19 mouse cellular contexts compared by ENCODE assay signal in genomic region chr15:78170708-78171107, GRCm38 (mm10). TPM values are rescaled to one million over a fixed set of nuclear protein-coding genes. Genes with fewer than 3 reads are reported as not detected.
DNase-seq lines count a peak whose midpoint lies in the region; ATAC-seq and TF ChIP-seq lines count a peak whose summit lies in the region.
"Had no signal": no experiment of that assay in that cellular context is flagged by ENCODE, and none has a peak within 500 bp of the region (broad histone marks: within the 10 kb centered on the region; RNA-seq: fewer than 3 reads in every experiment).

No protein-coding gene starts in this region.

- H3K27me3 ChIP-seq in liver, postnatal 0 days (ENCODE audit: insufficient read depth, low read length) = no peaks in the 10 kb centered on the region
- no peaks in the 10 kb centered on the region for H3K27me3 ChIP-seq in liver, embryonic 11.5 days (replicated peaks; ENCODE audit: control insufficient read depth, insufficient read depth, low read length)
- H3K27me3 ChIP-seq in intestine, embryonic 15.5 days (replicated peaks) = no peaks in the 10 kb centered on the region
- H3K27me3 ChIP-seq: limb, embryonic 12.5 days had no signal

- H3K4me3 ChIP-seq in liver, postnatal 0 days (ENCODE audit: low read depth, low read length) = no peak overlapping the region
- no peak overlapping the region for H3K4me3 ChIP-seq in liver, embryonic 11.5 days (ENCODE audit: low read depth, low read length)
- no peak overlapping the region for H3K4me3 ChIP-seq in intestine, embryonic 15.5 days (replicated peaks)
- H3K4me3 ChIP-seq: heart, embryonic 10.5 days; limb, embryonic 12.5 days had no signal

- peak; percentile 23 for DNase-seq in liver, postnatal 0 days
- DNase-seq in liver, embryonic 11.5 days (ENCODE audit: low spot score) = no peak
- DNase-seq in induced T-regulatory cell, adult 2 months (ENCODE audit: low read depth) = peak; percentile 72
- peak; percentile 88 to 89 for DNase-seq in spleen, postnatal 36 days (ENCODE audit: low spot score in 2 of 2)
- DNase-seq in thymus, postnatal 4 days = peak; percentile 67
- no peak for DNase-seq in left cerebral cortex, postnatal 10 days (ENCODE audit: extremely low spot score in 1 of 2, low spot score in 2 of 2)
- DNase-seq in ovary, postnatal 10 days (ENCODE audit: low spot score) = no peak
- DNase-seq: cerebellum, adult 9-10 months; heart, postnatal 4 days; right cerebral cortex, postnatal 4 days had no signal

- H3K9ac ChIP-seq in liver, postnatal 0 days (replicated peaks) = no peak overlapping the region
- H3K9ac ChIP-seq in liver, embryonic 11.5 days (ENCODE audit: low read depth, low read length) = no peak overlapping the region
- no peak overlapping the region for H3K9ac ChIP-seq in intestine, embryonic 15.5 days
- H3K9ac ChIP-seq: limb, embryonic 12.5 days had no signal

- TF ChIP-seq EP300 in liver, postnatal 0 days (IDR thresholded peaks at IDR 0.05; ENCODE audit: low read depth) = no peak

- no peak for TF ChIP-seq CTCF in liver, postnatal 0 days (IDR thresholded peaks at IDR 0.05; ENCODE audit: low read depth)

- no peak overlapping the region for H3K27ac ChIP-seq in liver, postnatal 0 days (ENCODE audit: low read depth)
- no peak overlapping the region for H3K27ac ChIP-seq in liver, embryonic 11.5 days (ENCODE audit: low read depth, low read length)
- H3K27ac ChIP-seq in intestine, embryonic 15.5 days = no peak overlapping the region
- H3K27ac ChIP-seq: heart, embryonic 10.5 days; kidney, postnatal 0 days; limb, embryonic 12.5 days had no signal

- H3K4me1 ChIP-seq in liver, postnatal 0 days (ENCODE audit: insufficient read depth) = peaks cover 21% of the 10 kb centered on the region
- peaks cover 21% of the 10 kb centered on the region for H3K4me1 ChIP-seq in liver, embryonic 11.5 days (replicated peaks; ENCODE audit: control insufficient read depth, insufficient read depth, low read length)
- peaks cover 13% of the 10 kb centered on the region for H3K4me1 ChIP-seq in intestine, embryonic 15.5 days (replicated peaks)

- no peak for ATAC-seq in liver, postnatal 0 days
- no peak for ATAC-seq in liver, embryonic 11.5 days (replicated peaks; ENCODE audit: low FRiP score)
- ATAC-seq in intestine, embryonic 15.5 days = no peak
- ATAC-seq: forebrain, embryonic 14.5 days had no signal

- H3K4me2 ChIP-seq in liver, postnatal 0 days (ENCODE audit: low read depth, low read length) = no peak overlapping the region
- no peak overlapping the region for H3K4me2 ChIP-seq in liver, embryonic 11.5 days
- H3K4me2 ChIP-seq in intestine, embryonic 15.5 days (replicated peaks) = no peak overlapping the region
- H3K4me2 ChIP-seq: limb, embryonic 12.5 days had no signal

- 71% methylated on average over 15 of the region's 15 CpGs for WGBS in liver, postnatal 0 days (ENCODE audit: insufficient replicate concordance)
- 86% methylated on average over 15 of the region's 15 CpGs for WGBS in liver, embryonic 11.5 days
- WGBS in intestine, embryonic 15.5 days = 89% methylated on average over 15 of the region's 15 CpGs

- H3K36me3 ChIP-seq in liver, postnatal 0 days (replicated peaks; ENCODE audit: insufficient read depth, low read length) = no peaks in the 10 kb centered on the region
- H3K36me3 ChIP-seq in liver, embryonic 11.5 days (ENCODE audit: control insufficient read depth, insufficient read depth, low read length) = no peaks in the 10 kb centered on the region
- H3K36me3 ChIP-seq in intestine, embryonic 15.5 days = no peaks in the 10 kb centered on the region

- intact Hi-C loops in left cerebral cortex, postnatal 10 days (cut with DNase I) = loop anchor here (5.0 kb wide), 2 partner anchors 53 to 188 kb away; no protein-coding TSS in a partner anchor

- no peaks in the 10 kb centered on the region for H3K9me3 ChIP-seq in liver, postnatal 0 days (ENCODE audit: low read length)
- H3K9me3 ChIP-seq in liver, embryonic 11.5 days (ENCODE audit: control insufficient read depth, low read length) = no peaks in the 10 kb centered on the region
- H3K9me3 ChIP-seq in intestine, embryonic 15.5 days = no peaks in the 10 kb centered on the region
- H3K9me3 ChIP-seq: heart, embryonic 10.5 days; limb, embryonic 12.5 days had no signal

RNA-seq across cellular contexts. Expression of gene Ift27, which starts 3.2 kb away (rescaled TPM):
- 24.4 and 25.3 TPM in 2 replicates for polyA plus RNA-seq in liver, postnatal 0 days (2015; fragmentation: Nextera tagmentation; extraction: Ambion mirVana)
- 57.8 and 60.5 TPM in 2 replicates for polyA plus RNA-seq in liver, embryonic 11.5 days (2014; fragmentation: Nextera tagmentation; extraction: Ambion mirVana)
- 10 to 100 TPM; 39.3 to 39.9 TPM for total RNA-seq in left cerebral cortex, postnatal 10 days (2021)
- 60.5 and 62.9 TPM in 2 replicates for polyA plus RNA-seq in intestine, embryonic 15.5 days (2015; fragmentation: Nextera tagmentation; extraction: Ambion mirVana)

RNA-seq across cellular contexts. Expression of gene Pvalb, which starts 35.5 kb away (rescaled TPM):
- 2.4 TPM in 1 of 2 replicates, not detected in the other for polyA plus RNA-seq in liver, postnatal 0 days (2015; fragmentation: Nextera tagmentation; extraction: Ambion mirVana)
- not detected in 2 replicates for polyA plus RNA-seq in liver, embryonic 11.5 days (2014; fragmentation: Nextera tagmentation; extraction: Ambion mirVana)
- total RNA-seq in left cerebral cortex, postnatal 10 days (2021) = 1 to 10 TPM; 4.4 to 5.0 TPM
- not detected in 2 replicates for polyA plus RNA-seq in intestine, embryonic 15.5 days (2015; fragmentation: Nextera tagmentation; extraction: Ambion mirVana)
- total RNA-seq: megakaryocyte progenitor cell, adult 5-6 weeks; monocyte, adult 5-6 weeks had no signal
- polyA plus RNA-seq: limb, embryonic 12.5 days; liver, embryonic 16.5 days had no signal

RNA-seq across cellular contexts. Expression of gene Cacng2, which starts 50.9 kb away (rescaled TPM):
- polyA plus RNA-seq in liver, postnatal 0 days (2015; fragmentation: Nextera tagmentation; extraction: Ambion mirVana) = not detected in 2 replicates
- polyA plus RNA-seq in liver, embryonic 11.5 days (2014; fragmentation: Nextera tagmentation; extraction: Ambion mirVana) = 0.05 TPM in 1 of 2 replicates, not detected in the other
- total RNA-seq in left cerebral cortex, postnatal 10 days (2021) = 10 to 100 TPM; 53.3 to 55.1 TPM
- 0.04 and 0.10 TPM in 2 replicates for polyA plus RNA-seq in intestine, embryonic 15.5 days (2015; fragmentation: Nextera tagmentation; extraction: Ambion mirVana)
- total RNA-seq: gastrocnemius, adult 8-10 months; heart, postnatal 4 days; megakaryocyte progenitor cell, adult 5-6 weeks; monocyte, adult 5-6 weeks had no signal
- polyA plus RNA-seq: heart, embryonic 10.5 days; kidney, postnatal 0 days; limb, embryonic 12.5 days; liver, embryonic 16.5 days had no signal

Comparison
In these comparisons a context has a peak if more than half of its experiments do, and no peak if none do; other contexts are left out.
1. DNase-seq: peak in liver, postnatal 0 days (single experiment), induced T-regulatory cell, adult 2 months (single experiment), spleen, postnatal 36 days (2 of 2) and thymus, postnatal 4 days (single experiment); none in liver, embryonic 11.5 days (single experiment), left cerebral cortex, postnatal 10 days (0 of 2) and ovary, postnatal 10 days (single experiment).